Mouse (Mus musculus) heart, adult 2 months (tissue): ENCODE data around the gene Hand2.

Experiments
- CTCF ChIP-seq: fragments of 200-600 bp; IDR thresholded peaks from 2 replicates; pipeline ENCODE4 v1.8.1; 2022; ENCODE audit warnings: antibody characterized with exemption, mild to moderate bottlenecking, moderate library complexity
- EP300 ChIP-seq: fragments of 200-500 bp; IDR thresholded peaks from 2 replicates; pipeline ENCODE4 v1.6.1; 2011; ENCODE audit warnings: low read depth, low read length, control low read depth; ENCODE audit not compliant: insufficient read depth
- POLR2A ChIP-seq: fragments of 200-500 bp; IDR thresholded peaks from 2 replicates; pipeline ENCODE4 v1.6.1; 2011; ENCODE audit warnings: mild to moderate bottlenecking, low read depth, low read length, control low read depth; ENCODE audit not compliant: insufficient read depth

DNA sequence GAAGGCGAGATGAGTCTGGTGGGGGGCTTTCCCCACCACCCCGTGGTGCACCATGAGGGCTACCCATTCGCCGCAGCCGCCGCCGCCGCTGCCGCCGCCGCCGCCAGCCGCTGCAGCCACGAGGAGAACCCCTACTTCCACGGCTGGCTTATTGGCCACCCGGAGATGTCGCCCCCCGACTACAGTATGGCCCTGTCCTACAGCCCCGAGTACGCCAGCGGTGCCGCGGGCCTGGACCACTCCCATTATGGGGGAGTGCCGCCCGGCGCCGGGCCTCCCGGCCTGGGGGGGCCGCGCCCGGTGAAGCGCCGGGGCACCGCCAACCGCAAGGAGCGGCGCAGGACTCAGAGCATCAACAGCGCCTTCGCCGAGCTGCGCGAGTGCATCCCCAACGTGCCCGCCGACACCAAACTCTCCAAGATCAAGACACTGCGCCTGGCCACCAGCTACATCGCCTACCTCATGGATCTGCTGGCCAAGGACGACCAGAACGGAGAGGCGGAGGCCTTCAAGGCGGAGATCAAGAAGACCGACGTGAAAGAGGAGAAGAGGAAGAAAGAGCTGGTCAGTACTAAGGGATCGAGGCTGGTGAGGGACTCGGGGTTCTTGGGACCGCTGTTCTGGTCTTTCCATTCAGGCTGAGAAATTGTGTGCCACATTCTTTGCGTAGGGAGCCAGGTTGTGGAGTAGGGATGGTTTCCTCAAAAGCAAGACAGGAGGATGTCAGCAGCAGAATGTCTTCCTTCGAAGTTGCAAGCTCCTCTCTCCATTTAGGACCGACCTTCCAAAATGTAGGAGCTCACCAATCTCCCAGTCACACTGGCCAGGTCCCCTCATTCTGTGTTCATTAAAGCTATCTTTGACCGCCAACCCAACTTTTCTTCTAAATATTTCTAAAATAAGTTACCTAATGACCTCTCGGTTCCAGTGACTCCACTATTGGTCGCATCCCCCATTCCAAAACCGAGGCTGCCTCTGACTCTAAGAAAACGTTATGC is 1.4 kb downstream of the Hand2 start:
- TF ChIP-seq CTCF (no peak), EP300 (no peak), POLR2A (peak; percentile 30; the same call in 1 of the 2 replicates)
